Mouse (Mus musculus): ENCODE measurements around the gene Pld2.

Pld2 gene

GRCm38 (mm10) chr11:70578962-70579361 is 39.1 kb downstream of the Pld2 start:
- no peak for DNase-seq (ENCODE audit: low spot score)

DNA sequence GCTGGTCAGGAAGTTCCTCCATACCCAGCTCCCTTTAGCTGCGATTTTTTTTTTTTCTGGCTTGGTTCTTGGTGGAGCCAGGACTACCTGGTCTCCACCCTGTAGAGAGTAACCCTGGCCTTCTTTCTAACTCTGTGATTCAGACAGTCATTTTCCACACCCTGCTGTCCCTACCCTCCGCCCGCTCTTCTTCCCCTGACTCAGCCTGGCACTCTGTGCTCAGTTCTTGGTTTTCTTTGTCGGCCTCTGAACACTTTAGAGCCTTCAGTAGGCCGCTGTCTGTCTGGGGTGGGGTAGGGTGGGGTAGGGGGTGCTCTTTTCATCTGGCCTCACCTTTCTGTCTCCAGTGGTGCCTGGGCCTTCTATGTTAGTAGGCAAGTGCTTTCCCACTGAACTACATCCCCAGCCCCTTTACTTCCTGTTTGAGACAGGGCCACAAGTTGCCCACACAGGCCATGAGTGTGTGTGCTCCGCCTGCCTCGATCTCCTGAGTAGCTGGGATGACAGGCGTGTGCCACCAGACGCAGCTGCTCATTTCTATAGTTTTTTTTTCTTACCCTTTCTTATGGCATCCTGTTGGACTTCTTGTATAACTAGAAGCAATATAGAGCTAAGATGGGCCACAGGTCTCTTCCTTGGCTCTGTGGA is 40.0 kb downstream of the Pld2 start:
- no peak for DNase-seq (ENCODE audit: low spot score)

GRCm38 (mm10) chr11:70580358-70580720 is 40.5 kb downstream of the Pld2 start:
- no peak for DNase-seq (ENCODE audit: low spot score)

- no peak for DNase-seq (ENCODE audit: low spot score)
These were observed 41.1 kb downstream of the Pld2 start for GRCm38 (mm10) chr11:70580921-70581320.

DNA sequence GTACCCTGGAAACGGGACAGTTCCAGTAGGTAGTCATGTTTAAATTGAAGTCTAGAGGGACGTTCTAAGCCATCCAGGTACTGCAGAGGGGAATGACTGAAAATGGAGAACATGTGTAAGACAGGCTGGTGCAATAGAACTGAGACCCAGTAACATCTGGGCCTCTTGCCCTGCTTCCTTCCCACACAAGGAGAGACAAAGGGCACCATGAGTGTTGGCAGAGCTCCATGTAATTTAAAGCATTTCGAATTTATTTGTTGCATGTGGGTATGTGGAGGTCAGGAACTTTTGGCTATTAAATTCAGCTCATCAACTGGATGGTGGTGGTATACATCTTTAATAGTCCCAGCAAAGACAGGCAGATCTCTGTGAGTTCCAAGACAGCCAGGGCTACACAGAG is 42.3 kb downstream of the Pld2 start:
- DNase-seq (ENCODE audit: low spot score) = no peak

GRCm38 (mm10) chr11:70583022-70583714 is 43.3 kb downstream of the Pld2 start:
- no peak for DNase-seq (ENCODE audit: low spot score)

- DNase-seq (ENCODE audit: low spot score) = no peak
These were observed 43.9 kb downstream of the Pld2 start for GRCm38 (mm10) chr11:70583775-70584174.

- DNase-seq (ENCODE audit: low spot score) = no peak
These were observed 45.6 kb downstream of the Pld2 start for GRCm38 (mm10) chr11:70585457-70585856.

DNA sequence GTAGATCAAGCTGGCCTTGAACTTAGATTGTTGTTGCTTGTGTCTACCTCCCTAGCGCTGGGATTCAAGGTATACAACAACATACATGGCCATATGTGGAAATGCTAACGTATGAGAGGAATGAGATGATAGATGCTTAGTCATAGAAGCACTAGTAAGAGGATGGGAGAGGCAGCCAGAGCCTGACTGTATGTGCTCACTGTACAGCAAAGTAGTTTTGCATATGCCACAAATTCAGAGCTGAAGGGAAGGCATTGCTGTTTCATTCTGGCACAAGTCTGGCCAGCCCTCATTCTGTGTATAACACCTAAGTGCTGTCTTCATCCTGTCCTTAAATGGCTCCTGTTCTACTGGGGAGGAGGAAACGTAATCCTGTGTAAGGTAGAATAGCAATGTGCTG is 46.4 kb downstream of the Pld2 start:
- DNase-seq (ENCODE audit: low spot score) = no peak

DNA sequence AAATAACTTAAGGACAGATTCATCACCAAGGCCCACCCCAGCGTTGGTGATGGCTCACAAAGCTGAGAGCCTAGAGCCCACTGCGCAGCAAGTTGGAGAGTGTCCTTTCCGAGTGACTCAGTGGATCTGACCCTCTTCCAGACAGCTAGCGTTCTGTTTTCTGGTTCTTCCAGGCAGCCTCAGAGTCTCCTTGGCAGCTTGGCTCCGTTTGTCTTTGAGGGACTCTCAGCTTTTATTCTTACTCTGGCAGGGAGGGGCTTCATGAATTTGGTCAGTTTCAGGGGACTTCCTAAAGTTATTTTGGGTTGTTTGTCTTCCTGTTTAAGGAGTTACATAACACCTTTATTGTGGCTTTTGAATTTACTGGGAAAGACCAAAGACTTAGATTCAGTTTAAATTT is 47.1 kb downstream of the Pld2 start:
- no peak for DNase-seq (ENCODE audit: low spot score)

DNA sequence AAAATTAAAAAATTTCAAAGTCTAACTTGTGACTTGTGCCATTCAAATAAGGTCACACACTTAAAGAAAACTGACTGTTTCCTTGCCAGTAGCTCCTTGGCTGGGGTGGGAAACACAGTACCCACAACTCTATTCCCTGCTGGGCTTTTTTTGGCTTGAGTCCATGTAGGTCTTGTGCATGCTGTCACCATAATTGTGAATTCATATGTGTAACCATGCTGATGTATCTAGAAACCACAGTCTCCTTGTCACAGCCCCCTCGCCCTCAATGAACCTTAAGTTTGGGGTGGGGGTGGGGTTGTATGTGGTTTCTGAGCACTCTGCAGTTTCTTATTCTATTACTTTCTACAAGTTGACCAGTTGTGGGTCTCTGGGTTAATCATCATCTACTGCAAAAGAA is 51.9 kb downstream of the Pld2 start:
- no peak for DNase-seq (ENCODE audit: low spot score)

DNA sequence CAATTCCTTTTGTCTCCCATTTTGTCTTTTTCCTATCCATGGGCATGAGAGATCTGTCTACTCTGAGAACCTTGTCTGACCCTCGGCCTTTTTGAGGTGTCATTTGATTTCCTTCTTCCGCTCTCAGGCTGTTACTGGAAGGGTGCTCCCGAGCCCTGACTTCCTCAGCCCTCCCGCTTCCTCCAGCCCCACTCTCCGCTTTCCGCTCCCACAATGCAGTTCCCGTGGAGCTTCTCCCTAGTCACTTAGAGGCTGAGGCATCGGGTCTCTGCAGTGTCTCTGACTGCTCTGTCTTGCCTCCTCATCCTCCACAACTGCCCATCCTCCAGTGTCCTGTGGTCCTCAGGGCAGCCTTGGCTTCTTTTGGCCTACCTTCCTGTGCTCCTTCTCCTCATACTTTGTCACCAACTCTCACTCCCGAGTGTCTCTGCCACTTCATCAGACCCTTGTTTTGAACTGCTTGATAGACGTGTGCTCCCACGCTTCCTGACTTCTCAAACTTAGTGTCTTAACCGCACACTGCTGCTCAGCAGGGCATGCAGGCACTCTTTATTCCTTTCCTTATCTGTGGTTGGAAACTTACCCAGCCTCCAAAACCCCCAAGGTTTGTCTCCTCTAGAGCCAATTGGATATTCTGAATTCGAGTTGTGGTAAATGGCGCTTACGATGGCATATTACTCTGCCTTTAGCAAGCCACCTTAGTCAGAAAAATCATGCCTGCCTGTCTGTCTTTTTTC is 54.6 kb downstream of the Pld2 start:
- no peak for DNase-seq (ENCODE audit: low spot score)

GRCm38 (mm10) chr11:70595638-70596037 is 55.8 kb downstream of the Pld2 start:
- no peak for DNase-seq (ENCODE audit: low spot score)

DNA sequence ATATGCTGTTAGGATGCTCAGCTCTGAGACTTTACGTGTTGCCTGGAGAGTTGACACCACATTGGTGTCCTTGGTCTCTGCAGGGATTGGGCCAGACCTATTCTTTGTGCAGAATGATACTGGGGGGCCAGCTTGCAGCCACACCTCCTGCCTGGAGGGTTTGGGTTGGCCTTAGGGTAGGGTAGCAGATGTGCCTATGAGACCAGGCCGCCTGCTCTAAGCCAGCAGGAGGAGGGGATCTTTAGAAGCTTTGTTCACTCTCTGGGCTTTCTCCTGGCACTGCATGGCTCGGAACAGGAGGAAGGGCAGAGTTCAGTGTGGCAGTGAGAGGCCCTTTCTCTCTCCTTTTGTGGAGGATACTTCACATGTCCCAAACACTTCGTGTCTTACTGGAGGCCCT is 56.2 kb downstream of the Pld2 start:
- DNase-seq (ENCODE audit: low spot score) = no peak

- no peak for DNase-seq (ENCODE audit: low spot score)
These were observed 57.4 kb downstream of the Pld2 start for GRCm38 (mm10) chr11:70597301-70597700.

DNA sequence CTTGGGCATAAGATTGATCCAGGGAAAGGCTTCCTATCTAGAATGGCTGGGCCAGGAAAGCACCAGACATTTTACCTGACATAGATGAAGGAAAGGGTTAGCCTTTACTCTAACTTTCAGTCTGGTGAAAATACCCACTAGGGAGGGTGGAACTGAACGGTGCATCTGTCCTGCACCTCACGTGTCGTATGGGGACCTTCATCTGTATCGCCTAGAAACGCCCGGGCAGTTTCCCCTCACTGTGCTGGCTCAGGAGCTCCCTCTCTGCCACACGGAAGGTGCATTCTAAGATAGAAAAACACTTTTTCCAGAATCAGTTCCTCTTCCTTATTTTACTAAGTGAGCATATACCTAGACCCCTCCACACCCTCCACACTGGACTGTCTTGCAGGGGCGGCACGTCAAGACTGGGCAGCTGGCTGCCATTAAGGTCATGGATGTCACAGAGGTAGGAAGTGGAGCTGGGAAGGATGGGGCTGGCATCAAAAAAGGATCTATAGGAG is 58.6 kb downstream of the Pld2 start:
- DNase-seq (ENCODE audit: low spot score) = no peak

DNA sequence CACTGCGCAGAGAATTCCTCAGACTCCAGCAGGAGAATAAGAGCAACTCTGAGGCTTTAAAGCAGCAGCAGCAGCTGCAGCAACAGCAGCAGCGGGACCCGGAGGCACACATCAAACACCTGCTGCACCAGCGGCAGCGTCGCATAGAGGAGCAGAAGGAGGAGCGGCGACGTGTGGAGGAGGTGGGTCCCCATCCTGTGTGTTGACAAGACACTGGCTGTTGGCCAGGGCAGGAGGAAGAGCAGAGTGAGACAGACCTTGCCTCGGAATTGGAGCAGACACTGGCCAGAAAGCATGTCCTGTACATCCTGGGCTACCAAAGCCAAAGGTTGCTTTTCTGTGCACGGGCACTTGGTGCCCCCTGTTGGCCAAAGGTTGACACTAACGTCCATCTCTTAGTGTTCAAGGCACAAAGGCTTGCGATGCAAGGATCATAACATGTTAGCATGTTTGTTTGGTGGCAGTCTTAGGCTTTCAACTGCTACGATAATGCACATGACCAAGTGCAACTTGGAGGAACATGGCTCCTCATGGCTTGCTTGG is 65.2 kb downstream of the Pld2 start:
- peak; percentile 63 for DNase-seq (ENCODE audit: low spot score)

GRCm38 (mm10) chr11:70606717-70607116 is 66.9 kb downstream of the Pld2 start:
- no peak for DNase-seq (ENCODE audit: low spot score)

DNA sequence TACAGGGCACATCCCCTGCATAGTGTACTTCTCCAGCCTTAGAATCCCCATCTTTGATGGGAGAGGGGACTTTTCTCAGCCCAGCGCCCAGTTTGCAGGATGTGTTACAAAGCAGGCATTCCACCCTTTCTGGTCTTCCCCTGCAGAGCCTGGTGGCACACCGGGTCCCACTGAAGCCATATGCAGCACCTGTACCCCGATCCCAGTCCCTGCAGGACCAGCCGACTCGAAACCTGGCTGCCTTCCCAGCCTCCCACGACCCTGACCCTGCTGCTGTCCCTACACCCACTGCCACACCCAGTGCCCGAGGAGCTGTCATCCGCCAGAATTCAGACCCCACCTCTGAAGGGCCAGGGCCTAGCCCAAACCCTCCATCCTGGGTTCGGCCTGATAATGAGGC is 67.7 kb downstream of the Pld2 start:
- no peak for DNase-seq (ENCODE audit: low spot score)
